9 mouse cellular contexts compared by ENCODE assay signal in the genomic region with DNA sequence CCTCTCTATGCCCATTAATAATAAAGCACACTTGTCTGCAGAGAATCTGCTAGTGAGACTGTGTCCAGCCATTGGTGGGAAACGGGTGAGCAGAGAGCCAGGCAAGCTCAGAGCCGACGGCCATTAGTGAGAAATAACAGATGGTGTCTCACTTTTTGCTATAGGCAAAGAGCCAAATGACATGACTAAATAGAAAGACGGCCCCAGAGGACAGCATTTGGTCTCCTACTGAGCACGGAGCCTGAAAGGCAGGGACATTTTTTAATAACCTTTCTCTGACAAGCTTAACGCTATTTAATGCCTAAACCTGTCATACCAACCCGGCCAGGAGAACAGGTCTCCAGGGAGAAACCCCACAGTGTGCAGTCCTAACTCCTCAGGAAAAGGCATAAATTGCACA. TPM values are rescaled to one million over a fixed set of nuclear protein-coding genes. Genes with fewer than 3 reads are reported as not detected.
DNase-seq lines count a peak whose midpoint lies in the region; ATAC-seq lines count a peak whose summit lies in the region.
"Had no signal": no experiment of that assay in that cellular context is flagged by ENCODE, and none has a peak within 500 bp of the region (broad histone marks: within the 10 kb centered on the region; RNA-seq: fewer than 3 reads in every experiment).

No protein-coding gene starts in this region.

- DNase-seq in embryonic facial prominence, embryonic 11.5 days (ENCODE audit: low spot score) = no peak
- no peak for DNase-seq in embryonic facial prominence, embryonic 10.5 days (ENCODE audit: low spot score)
- peak; percentile 14 for DNase-seq in MN1 (ENCODE audit: low spot score)
- DNase-seq in embryo, embryonic 11.5 days (ENCODE audit: low read depth, low spot score) = peak; percentile 44
- no peak for DNase-seq in thymus, postnatal 14 days
- no peak for DNase-seq in frontal cortex, postnatal 25 days (ENCODE audit: low spot score in 2 of 2)

- no peak overlapping the region for H3K4me3 ChIP-seq in embryonic facial prominence, embryonic 11.5 days (ENCODE audit: low read depth, low read length)
- no peak overlapping the region for H3K4me3 ChIP-seq in embryonic facial prominence, embryonic 10.5 days
- H3K4me3 ChIP-seq in limb, embryonic 13.5 days = no peak overlapping the region

- WGBS in embryonic facial prominence, embryonic 11.5 days = 51% methylated on average over 7 of the region's 7 CpGs
- 64% methylated on average over 7 of the region's 7 CpGs for WGBS in embryonic facial prominence, embryonic 10.5 days
- WGBS in limb, embryonic 13.5 days = 7% methylated on average over 7 of the region's 7 CpGs

- no peak overlapping the region for H3K27ac ChIP-seq in embryonic facial prominence, embryonic 11.5 days (replicated peaks; ENCODE audit: low read depth, low read length)
- no peak overlapping the region for H3K27ac ChIP-seq in embryonic facial prominence, embryonic 10.5 days (replicated peaks)
- peak overlapping the region; percentile 16; the same call in 1 of the 2 replicates for H3K27ac ChIP-seq in limb, embryonic 13.5 days
- H3K27ac ChIP-seq: macrophage had no signal

- peak; percentile 59 for ATAC-seq in embryonic facial prominence, embryonic 11.5 days (replicated peaks; ENCODE audit: insufficient number of reproducible peaks, low FRiP score, low TSS enrichment, low read depth)
- ATAC-seq in limb, embryonic 13.5 days (ENCODE audit: low FRiP score, low read depth) = peak; percentile 82
- no peak for ATAC-seq in erythroblast, adult 5-6 weeks (replicated peaks; ENCODE audit: low FRiP score, poor library complexity, severe bottlenecking)

- H3K9ac ChIP-seq in embryonic facial prominence, embryonic 11.5 days (replicated peaks; ENCODE audit: low read length) = no peak overlapping the region
- H3K9ac ChIP-seq in limb, embryonic 13.5 days = no peak overlapping the region

- no peak overlapping the region for H3K4me2 ChIP-seq in embryonic facial prominence, embryonic 11.5 days (ENCODE audit: low read depth, low read length)
- peak overlapping the region; percentile 17 for H3K4me2 ChIP-seq in limb, embryonic 13.5 days (replicated peaks)

- H3K36me3 ChIP-seq in embryonic facial prominence, embryonic 11.5 days (replicated peaks; ENCODE audit: control insufficient read depth, insufficient read depth, low read depth, low read length) = no peaks in the 10 kb centered on the region
- H3K36me3 ChIP-seq in embryonic facial prominence, embryonic 10.5 days (replicated peaks) = no peaks in the 10 kb centered on the region
- no peaks in the 10 kb centered on the region for H3K36me3 ChIP-seq in limb, embryonic 13.5 days

- no peaks in the 10 kb centered on the region for H3K4me1 ChIP-seq in embryonic facial prominence, embryonic 11.5 days (ENCODE audit: control insufficient read depth, insufficient read depth, low read length)
- no peaks in the 10 kb centered on the region for H3K4me1 ChIP-seq in embryonic facial prominence, embryonic 10.5 days
- H3K4me1 ChIP-seq in limb, embryonic 13.5 days = peaks cover 26% of the 10 kb centered on the region

- no peaks in the 10 kb centered on the region for H3K9me3 ChIP-seq in embryonic facial prominence, embryonic 11.5 days (replicated peaks; ENCODE audit: control insufficient read depth, low read length)
- H3K9me3 ChIP-seq in embryonic facial prominence, embryonic 10.5 days = no peaks in the 10 kb centered on the region
- no peaks in the 10 kb centered on the region for H3K9me3 ChIP-seq in limb, embryonic 13.5 days

- H3K27me3 ChIP-seq in embryonic facial prominence, embryonic 11.5 days (ENCODE audit: control insufficient read depth, insufficient read depth, low read length) = no peaks in the 10 kb centered on the region
- H3K27me3 ChIP-seq in embryonic facial prominence, embryonic 10.5 days (replicated peaks; ENCODE audit: low read depth, poor library complexity, severe bottlenecking) = no peaks in the 10 kb centered on the region
- no peaks in the 10 kb centered on the region for H3K27me3 ChIP-seq in limb, embryonic 13.5 days

RNA-seq across cellular contexts. Expression of a gene that starts 29.9 kb away (rescaled TPM):
- polyA plus RNA-seq in embryonic facial prominence, embryonic 11.5 days (2014; fragmentation: Nextera tagmentation; extraction: Ambion mirVana) = 51.2 and 60.9 TPM in 2 replicates
- polyA plus RNA-seq in embryonic facial prominence, embryonic 10.5 days (2016; fragmentation: Nextera tagmentation; extraction: Ambion mirVana) = 28.2 and 30.1 TPM in 2 replicates
- polyA plus RNA-seq in limb, embryonic 13.5 days (2015; fragmentation: Nextera tagmentation; extraction: Ambion mirVana) = 319 and 338 TPM in 2 replicates
- 2.7 and 3.3 TPM in 2 replicates for total RNA-seq in erythroblast, adult 5-6 weeks (2015; ENCODE audit: low replicate concordance)
- total RNA-seq in erythroblast, adult 5-6 weeks (2017; ENCODE audit: low replicate concordance) = 1.8 and 2.9 TPM in 2 replicates

RNA-seq across cellular contexts. Expression of a gene that starts 30.1 kb away (rescaled TPM):
- 15.1 and 16.8 TPM in 2 replicates for polyA plus RNA-seq in embryonic facial prominence, embryonic 11.5 days (2014; fragmentation: Nextera tagmentation; extraction: Ambion mirVana)
- polyA plus RNA-seq in embryonic facial prominence, embryonic 10.5 days (2016; fragmentation: Nextera tagmentation; extraction: Ambion mirVana) = 10.0 and 10.1 TPM in 2 replicates
- polyA plus RNA-seq in limb, embryonic 13.5 days (2015; fragmentation: Nextera tagmentation; extraction: Ambion mirVana) = 13.5 and 15.0 TPM in 2 replicates
- total RNA-seq in erythroblast, adult 5-6 weeks (2015; ENCODE audit: low replicate concordance) = 1.7 and 4.4 TPM in 2 replicates
- total RNA-seq in erythroblast, adult 5-6 weeks (2017; ENCODE audit: low replicate concordance) = 1.5 and 2.2 TPM in 2 replicates

Comparison
In these comparisons a context has a peak if more than half of its experiments do, and no peak if none do; other contexts are left out.
1. DNase-seq: peak in MN1 (single experiment) and embryo, embryonic 11.5 days (single experiment); none in embryonic facial prominence, embryonic 11.5 days (single experiment), embryonic facial prominence, embryonic 10.5 days (single experiment), thymus, postnatal 14 days (single experiment) and frontal cortex, postnatal 25 days (0 of 2).